Comparison of ENCODE assay signal across 15 mouse cellular contexts in genomic region chr6:117210086-117210485, GRCm38 (mm10).
"Had no signal": no experiment of that assay in that cellular context is flagged by ENCODE, and none has a peak within 500 bp of the region (broad histone marks: within the 10 kb centered on the region; RNA-seq: fewer than 3 reads in every experiment).

No protein-coding gene starts in this region.

- H3K9me3 ChIP-seq: limb, embryonic 12.5 days; liver, embryonic 13.5 days; midbrain, embryonic 10.5 days; neural tube, embryonic 15.5 days had no signal

- H3K9ac ChIP-seq: limb, embryonic 12.5 days; liver, embryonic 13.5 days; liver, postnatal 0 days; neural tube, embryonic 15.5 days had no signal

- H3K36me3 ChIP-seq: limb, embryonic 12.5 days; liver, embryonic 13.5 days; midbrain, embryonic 10.5 days; neural tube, embryonic 15.5 days had no signal

- H3K4me1 ChIP-seq: liver, embryonic 13.5 days; midbrain, embryonic 10.5 days; neural tube, embryonic 15.5 days had no signal

- H3K27ac ChIP-seq: layer of hippocampus, adult 2 months; limb, embryonic 12.5 days; liver, embryonic 13.5 days; midbrain, embryonic 10.5 days; neural tube, embryonic 15.5 days had no signal

- ATAC-seq: liver, postnatal 0 days had no signal

- DNase-seq: kidney, postnatal 10 days; kidney, postnatal 4 days; liver; liver, embryonic 13.5 days; liver, postnatal 0 days; lung, postnatal 36 days; midbrain, embryonic 14.5 days; spleen, adult 18-20 months; thymus, adult 18-20 months; thymus, postnatal 14 days had no signal

- H3K4me2 ChIP-seq: limb, embryonic 12.5 days; liver, embryonic 13.5 days; neural tube, embryonic 15.5 days had no signal

- H3K4me3 ChIP-seq: layer of hippocampus, adult 2 months; limb, embryonic 12.5 days; liver, embryonic 13.5 days; midbrain, embryonic 10.5 days; myocyte; neural tube, embryonic 15.5 days had no signal

- H3K27me3 ChIP-seq: limb, embryonic 12.5 days; liver, embryonic 13.5 days; neural tube, embryonic 15.5 days had no signal
